Mouse (Mus musculus): ENCODE data around the gene Gm17581. TPM values are rescaled to one million over a fixed set of nuclear protein-coding genes. Genes with fewer than 3 reads are reported as not detected.
"Not testable (repeated sequence)": the region's sequence is repeated elsewhere in the genome, so short reads cannot be mapped to it uniquely, and the experiment has no call there.

The Gm17581 gene
- total RNA-seq, 2 experiments from 2014 or later: not detected

DNA sequence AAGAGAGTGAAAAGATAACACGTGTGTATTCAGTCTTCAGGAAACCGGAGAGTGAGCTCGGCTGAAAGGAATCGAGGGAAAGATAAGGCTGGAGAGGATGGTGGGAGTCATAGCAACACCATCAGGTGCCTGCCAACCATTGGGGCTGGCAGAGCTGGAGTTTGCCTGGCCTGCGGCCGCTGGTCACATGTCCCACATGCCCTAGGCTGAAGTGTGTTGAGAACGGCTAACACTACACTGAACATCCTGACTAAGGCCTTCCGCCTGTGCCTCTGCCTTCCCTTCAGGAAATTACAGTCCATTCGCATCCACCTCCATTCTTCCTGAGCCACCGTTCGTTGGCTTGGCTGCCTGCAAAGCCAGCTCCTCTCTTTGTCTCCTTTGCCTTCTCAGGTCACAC, 6.5 kb upstream of the Gm17581 start:
- no peak for DNase-seq (ENCODE audit: low spot score in 2 of 2)

GRCm38 (mm10) chr2:155737803-155738202, 2.1 kb upstream of the Gm17581 start:
- DNase-seq (ENCODE audit: low spot score in 2 of 2): no peak

DNA sequence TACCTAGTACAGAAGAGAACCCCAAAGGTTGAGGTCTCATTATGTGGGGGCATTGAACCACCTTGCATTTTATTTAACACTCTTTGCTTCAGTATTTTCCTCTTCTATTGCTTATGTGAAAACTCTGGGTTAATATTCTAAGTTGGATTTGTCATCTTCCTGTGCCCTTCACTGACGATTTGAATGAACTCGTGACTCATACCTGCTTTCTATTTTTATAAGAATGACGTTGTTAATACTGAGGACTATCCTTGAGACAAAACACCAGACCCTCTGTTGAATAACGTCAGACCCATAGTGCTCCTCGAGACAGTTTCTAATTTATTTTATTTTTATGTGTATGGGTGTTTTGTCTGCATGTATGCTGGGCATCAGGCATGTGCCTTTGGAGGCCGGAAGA, 1.3 kb upstream of the Gm17581 start:
- DNase-seq (ENCODE audit: low spot score in 2 of 2): no peak

DNA sequence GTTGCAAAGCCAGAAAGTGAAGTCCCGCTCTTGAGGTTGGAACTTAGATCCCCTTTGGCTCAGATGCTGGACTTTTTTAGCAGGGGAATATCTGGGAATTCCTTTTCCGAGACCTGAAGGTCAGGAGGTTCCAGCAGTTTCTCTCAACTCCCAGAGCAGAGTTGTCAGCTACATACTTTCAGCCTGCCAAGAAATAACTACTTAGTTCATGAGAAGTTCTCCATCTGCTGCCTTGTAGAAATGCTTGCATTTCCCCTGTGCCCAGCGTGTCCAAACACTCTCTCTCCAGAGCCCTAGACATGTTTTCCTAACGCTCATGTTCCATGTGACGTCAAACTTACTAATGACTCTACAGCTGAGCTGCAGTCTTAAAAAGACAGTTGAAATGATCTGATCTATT, 586 bp downstream of the Gm17581 start:
- DNase-seq (ENCODE audit: low spot score in 2 of 2): no peak

- peak; percentile 84 to 87 for DNase-seq (ENCODE audit: low spot score in 2 of 2)
Observed at GRCm38 (mm10) chr2:155729158-155729645, 6.5 kb downstream of the Gm17581 start, which contains the start of gene Edem2. Gene Edem2 (minus strand): TSS chr2:155729475.

DNA sequence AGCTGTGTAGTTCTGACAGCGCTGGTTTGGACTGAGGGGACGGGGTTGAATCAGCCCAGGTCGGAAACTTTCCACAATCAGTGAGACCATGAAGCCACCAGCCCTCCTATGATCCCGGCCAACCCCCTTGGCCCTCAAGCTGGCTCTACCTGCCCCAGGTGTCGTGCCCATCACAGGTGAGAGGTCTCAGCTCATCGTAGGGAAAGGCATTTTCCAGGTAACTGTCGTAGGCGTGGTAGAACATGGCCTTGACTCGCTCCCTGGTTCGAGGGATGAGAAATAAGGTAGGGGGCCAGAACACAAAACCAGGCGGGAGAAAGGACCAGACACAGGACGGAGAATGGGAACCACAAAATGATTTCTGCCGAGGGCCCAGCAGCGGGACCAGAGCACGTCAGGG, 6.9 kb downstream of the Gm17581 start:
- no peak for DNase-seq (ENCODE audit: low spot score in 2 of 2)

- DNase-seq (ENCODE audit: low spot score in 2 of 2): no peak
Observed at GRCm38 (mm10) chr2:155727764-155728395, 7.8 kb downstream of the Gm17581 start.

- no peak for DNase-seq (ENCODE audit: low spot score in 2 of 2)
Observed at GRCm38 (mm10) chr2:155726302-155726701, 9.4 kb downstream of the Gm17581 start.

DNA sequence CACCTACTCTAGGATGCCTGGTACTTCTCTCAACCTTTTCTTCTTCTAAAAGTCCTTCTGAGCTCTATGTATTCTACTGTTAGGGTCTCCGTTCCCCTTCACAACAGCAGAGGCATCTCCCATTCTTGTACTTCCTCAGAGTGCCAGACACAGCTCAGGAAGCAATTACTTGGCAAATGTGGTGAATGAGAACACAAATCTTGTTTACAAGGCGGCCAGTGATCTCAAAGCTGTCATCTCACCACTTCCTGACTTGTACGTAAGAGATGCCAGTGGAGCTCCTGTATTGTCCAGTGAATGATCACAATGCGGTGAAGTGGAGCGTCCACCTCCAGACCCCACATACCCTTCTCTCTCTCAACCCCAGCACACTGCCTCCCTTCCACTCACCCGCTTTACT, 11.1 kb downstream of the Gm17581 start:
- DNase-seq (ENCODE audit: low spot score in 2 of 2): no peak

DNA sequence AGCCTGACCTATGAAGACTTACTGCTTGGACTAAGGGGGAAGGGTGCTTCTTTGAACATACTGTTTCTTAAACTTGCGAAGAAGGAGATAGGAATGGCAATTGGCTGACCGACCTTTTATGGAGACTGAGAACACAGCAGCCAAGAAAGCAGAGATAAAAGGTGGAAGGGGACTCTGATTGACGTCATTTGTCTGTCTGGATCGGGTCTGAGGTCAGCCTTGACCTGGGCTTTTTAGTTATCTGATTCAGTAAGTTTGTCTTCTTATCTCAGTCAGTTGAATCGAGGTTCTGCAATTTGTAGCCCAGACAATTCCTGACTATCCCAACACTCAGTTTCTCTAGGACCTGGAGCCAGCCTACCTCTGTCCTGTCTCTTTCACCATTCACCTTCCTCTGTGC, 11.6 kb downstream of the Gm17581 start:
- DNase-seq (ENCODE audit: low spot score in 2 of 2): no peak

GRCm38 (mm10) chr2:155720585-155720984, 15.1 kb downstream of the Gm17581 start:
- no peak for DNase-seq (ENCODE audit: low spot score in 2 of 2)

DNA sequence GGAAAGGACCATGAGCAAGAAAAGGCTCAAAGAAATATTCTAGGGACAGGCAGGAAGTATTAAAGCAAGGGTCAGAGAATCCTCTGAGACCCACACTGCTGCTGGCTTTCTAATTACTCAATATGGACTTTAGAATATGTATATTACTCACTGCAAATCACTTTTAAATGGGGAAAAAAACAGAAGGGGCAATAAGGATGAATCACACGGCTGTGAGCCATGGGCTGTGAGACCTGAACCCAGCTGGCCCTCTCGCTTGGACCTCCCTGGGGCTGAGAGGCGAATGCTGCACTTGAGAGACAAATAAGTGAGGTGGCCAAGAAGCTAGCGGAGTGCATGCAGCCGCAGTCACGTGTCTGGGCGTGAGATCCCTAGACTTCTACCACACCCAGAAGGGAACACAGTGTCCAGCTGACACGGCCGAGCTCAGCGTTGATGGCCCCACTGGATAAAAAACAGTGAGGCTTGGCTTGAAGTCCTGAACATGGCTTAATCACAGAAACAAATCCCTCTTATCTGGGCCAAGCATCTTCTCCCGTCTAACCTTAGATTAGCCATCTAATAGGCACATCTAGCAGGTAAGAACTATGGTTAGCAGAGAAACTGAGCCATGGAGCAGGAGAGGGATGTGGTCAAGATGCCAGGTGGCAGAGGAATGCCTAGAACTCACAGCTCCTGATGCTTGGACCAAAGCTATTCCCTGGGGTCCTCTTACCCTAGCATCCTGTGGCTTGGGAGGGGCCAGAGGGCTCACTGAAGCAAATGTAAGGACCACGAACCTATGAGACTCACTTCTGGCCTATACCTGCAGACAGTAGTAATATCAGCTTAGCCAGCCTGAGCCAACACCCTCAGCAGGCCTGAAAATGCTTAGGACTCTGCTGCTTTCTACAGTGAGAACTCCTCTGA, 18.3 kb downstream of the Gm17581 start:
- no peak for DNase-seq (ENCODE audit: low spot score in 2 of 2)

- DNase-seq (ENCODE audit: low spot score in 2 of 2): no peak
Observed at GRCm38 (mm10) chr2:155710557-155710956, 25.1 kb downstream of the Gm17581 start.

DNA sequence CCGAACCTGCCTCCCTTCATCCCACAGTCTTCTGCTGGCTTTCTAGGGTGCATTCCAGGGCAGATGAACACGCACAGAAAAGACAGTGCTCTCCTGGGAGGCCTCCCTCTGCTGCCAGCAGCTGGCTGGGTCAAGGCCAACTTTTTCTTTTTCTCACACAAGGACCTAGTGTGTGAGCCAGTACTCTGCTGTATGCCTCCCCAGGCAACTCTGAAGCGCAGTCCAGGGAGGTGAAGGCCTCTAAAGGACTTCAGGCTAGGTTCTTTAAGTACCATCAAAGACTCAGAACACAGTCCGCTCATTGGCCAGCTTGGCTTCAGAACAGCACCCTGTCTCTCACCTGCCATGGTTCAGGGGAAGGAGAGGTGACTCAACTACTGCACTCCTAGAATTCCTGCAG, 28.4 kb downstream of the Gm17581 start:
- peak in 1 of 2 experiments; percentile 55 for DNase-seq (ENCODE audit: low spot score in 2 of 2)

GRCm38 (mm10) chr2:155703630-155704029, 32.0 kb downstream of the Gm17581 start:
- DNase-seq (ENCODE audit: low spot score in 2 of 2): no peak

- no peak for DNase-seq (ENCODE audit: low spot score in 2 of 2)
Observed at GRCm38 (mm10) chr2:155701399-155701919, 34.2 kb downstream of the Gm17581 start.

- not testable (repeated sequence) for DNase-seq (ENCODE audit: low spot score in 2 of 2)
Observed at GRCm38 (mm10) chr2:155698443-155698842, 37.2 kb downstream of the Gm17581 start.

DNA sequence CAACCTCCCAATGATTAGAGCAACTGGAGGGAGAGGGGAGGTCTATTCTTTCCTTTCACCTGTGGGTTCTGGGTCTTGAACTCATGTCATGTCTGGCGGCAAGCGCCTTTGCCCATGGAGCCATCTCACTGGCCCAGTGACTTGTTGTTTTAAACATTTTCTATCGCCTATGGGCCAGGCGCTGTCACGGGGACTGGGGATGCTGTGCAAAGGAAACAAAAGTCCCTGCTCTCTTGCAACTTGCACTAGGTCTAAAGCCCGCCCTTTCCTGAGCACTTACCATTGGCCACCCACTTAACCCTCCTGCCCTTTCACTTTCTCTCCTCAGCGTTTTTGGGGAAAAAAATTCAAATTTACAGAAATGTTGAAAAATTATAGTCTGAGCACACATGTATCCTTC, 38.8 kb downstream of the Gm17581 start:
- no peak for DNase-seq (ENCODE audit: low spot score in 2 of 2)

DNA sequence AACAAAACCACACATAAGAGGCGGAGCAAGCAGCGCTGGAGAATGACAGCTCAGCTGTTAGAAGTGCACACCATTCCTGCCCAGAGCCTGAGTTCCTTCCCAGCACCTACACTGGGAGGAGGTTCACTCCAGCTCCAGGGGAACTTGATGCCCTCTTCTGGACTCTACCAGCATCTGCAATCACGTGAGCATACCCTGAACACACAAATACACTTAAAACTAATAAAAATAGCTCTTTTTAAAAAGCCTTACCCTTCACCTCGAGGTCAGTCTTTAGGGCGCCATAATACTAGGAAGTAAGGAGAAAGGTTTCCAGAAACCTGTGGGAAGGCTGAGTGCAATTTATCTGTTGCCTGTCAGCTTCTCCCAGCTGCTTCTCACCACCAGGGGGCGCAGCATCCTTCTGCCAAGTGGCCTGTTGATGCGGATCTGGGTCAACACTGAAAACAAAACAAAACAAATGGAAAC, 39.5 kb downstream of the Gm17581 start:
- peak; percentile 91 to 94 for DNase-seq (ENCODE audit: low spot score in 2 of 2)

DNA sequence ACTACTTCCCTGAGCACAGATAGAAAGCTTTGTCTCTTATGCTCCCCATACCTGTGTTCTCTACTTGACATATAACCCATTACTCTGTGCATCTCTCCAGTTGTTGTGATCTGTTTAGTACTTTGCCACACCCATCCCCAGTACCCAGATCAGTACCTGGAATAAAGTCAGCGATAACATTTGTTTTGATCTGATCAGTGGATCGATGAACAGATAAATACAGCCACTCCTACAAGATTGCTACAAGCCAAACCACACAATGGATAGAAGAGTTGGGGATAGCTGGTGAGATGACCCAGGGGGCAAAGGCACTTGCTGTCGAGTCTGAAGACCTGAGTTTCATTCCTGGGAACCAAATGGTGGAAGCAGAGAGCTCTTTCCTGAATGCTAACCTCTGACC, 40.4 kb downstream of the Gm17581 start:
- no peak for DNase-seq (ENCODE audit: low spot score in 2 of 2)

DNA sequence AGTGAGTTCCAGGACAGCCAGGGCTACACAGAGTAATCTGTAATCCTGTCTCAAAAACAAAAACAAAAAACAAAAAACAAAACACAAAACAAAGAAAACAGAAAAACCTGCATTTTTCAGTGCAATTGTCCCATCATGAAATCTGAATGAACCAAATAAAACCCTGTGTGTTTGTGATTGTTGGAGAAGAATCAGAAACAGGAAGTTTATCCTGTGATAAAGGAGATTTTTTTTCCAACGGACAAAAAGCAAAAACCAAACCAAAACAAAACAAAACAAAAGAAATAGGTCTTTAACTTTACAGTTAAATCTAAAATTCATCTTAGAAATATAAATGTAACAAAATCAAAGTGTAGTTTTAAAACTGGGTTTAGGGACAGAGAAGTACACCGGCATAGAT, 41.1 kb downstream of the Gm17581 start:
- no peak for DNase-seq (ENCODE audit: low spot score in 2 of 2)

DNA sequence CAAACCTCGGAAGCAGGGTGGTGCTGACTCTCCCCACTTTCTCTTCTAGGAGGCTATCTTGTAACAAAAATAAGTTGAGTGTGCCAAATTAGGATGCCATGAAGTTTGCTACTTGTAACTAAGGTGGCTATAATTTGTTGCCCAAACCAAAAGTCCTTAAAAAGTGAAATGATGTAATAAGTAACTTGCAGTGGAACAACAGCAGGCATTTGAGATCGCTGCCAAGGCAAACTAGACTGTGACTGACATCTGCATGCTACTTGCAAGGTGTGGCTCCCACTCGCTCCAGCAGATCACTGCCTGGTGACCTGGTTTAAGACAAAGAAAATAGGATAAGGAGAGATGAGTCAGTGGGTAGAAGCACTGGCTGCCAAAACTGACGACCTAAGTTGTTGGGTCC, 42.5 kb downstream of the Gm17581 start:
- no peak for DNase-seq (ENCODE audit: low spot score in 2 of 2)

All from adrenal gland, adult 18-20 months (tissue).